Mouse (Mus musculus) testis, adult 2 months (tissue): Measurements from ENCODE around the gene Heatr6.

ENCODE experiments used
- CTCF ChIP-seq: fragments of 200-500 bp; IDR thresholded peaks from 2 replicates; pipeline ENCODE4 v1.5.1; 2012; ENCODE audit warnings: low read depth, mild to moderate bottlenecking, inconsistent platforms, low read length, moderate library complexity; ENCODE audit not compliant: control insufficient read depth, insufficient read depth, insufficient replicate concordance
- POLR2A ChIP-seq: fragments of 200-500 bp; IDR thresholded peaks from 2 replicates; pipeline ENCODE4 v1.6.1; 2012; ENCODE audit warnings: low read depth, mild to moderate bottlenecking, inconsistent platforms, low read length, moderate library complexity; ENCODE audit not compliant: control insufficient read depth

GRCm38 (mm10) chr11:83728757-83729432 lies 24.6 kb upstream of the Heatr6 start:
- TF ChIP-seq CTCF (no peak), POLR2A (no peak)
